ENCODE assay signal across 8 mouse cellular contexts in the genomic region with DNA sequence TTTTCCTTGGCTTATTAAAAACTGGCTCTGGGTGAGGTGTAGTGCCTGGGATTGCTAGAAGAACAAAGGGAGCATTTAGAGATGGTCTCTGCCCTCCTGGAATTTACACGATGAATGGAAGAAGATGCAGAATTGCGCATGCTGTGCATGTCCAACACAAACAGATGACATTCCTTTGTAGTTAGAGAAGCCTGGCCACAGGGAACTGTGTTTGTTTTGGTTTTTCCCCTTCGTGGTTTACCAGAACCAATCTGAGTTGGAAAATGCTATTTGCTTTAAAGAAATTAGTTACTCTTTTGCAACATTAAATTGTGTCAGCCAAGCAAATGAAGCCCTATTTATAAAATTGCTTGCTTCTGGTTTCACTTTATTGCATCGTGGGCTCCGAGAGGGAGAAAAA. TPM values are rescaled to one million over a fixed set of nuclear protein-coding genes. Genes with fewer than 3 reads are reported as not detected.
A peak's percentile ranks its signal among the peaks of the same experiment; 100 is the strongest.
DNase-seq lines count a peak whose midpoint lies in the region; ATAC-seq and TF ChIP-seq lines count a peak whose summit lies in the region.

A gene (plus strand): TSS at position 170 of the 400 bp plus-strand sequence.

- peak; percentile 98 for DNase-seq in liver, adult 2 months (ENCODE audit: extremely low read depth, low read depth, low spot score)
- DNase-seq in adrenal gland, postnatal 4 days (ENCODE audit: low spot score in 2 of 2) = no peak
- peak; percentile 71 for DNase-seq in heart, postnatal 0 days (ENCODE audit: low spot score)
- no peak for DNase-seq in spleen, postnatal 10 days (ENCODE audit: low spot score in 2 of 2)
- no peak for DNase-seq in spleen, postnatal 4 days (ENCODE audit: low spot score in 2 of 2)
- no peak for DNase-seq in spleen, adult 18-20 months

- peak within 1 kb of the TSS; percentile 64 for H3K4me3 ChIP-seq in liver, adult 2 months (ENCODE audit: insufficient read depth, low read depth, low read length)
- H3K4me3 ChIP-seq in liver, embryonic 12.5 days = no peak within 1 kb of the TSS
- 0 out of 2 replicates have a peak within 1 kb of the TSS, but pooled peaks have one; percentile 5 for H3K4me3 ChIP-seq in heart, postnatal 0 days (ENCODE audit: low read depth, low read length)
- H3K4me3 ChIP-seq in midbrain, embryonic 15.5 days = no peak within 1 kb of the TSS

- H3K9ac ChIP-seq in liver, adult 2 months (ENCODE audit: low read depth, low read length) = no peak within 1 kb of the TSS
- no peak within 1 kb of the TSS for H3K9ac ChIP-seq in liver, embryonic 12.5 days
- H3K9ac ChIP-seq in heart, postnatal 0 days (replicated peaks; ENCODE audit: low read depth, low read length) = peak within 1 kb of the TSS; percentile 6; the same call in 1 of the 2 replicates
- no peak within 1 kb of the TSS for H3K9ac ChIP-seq in midbrain, embryonic 15.5 days

- no peaks in the 10 kb centered on the region for H3K27me3 ChIP-seq in liver, adult 2 months (ENCODE audit: control insufficient read depth, insufficient read depth, low read length)
- H3K27me3 ChIP-seq in liver, embryonic 12.5 days (replicated peaks) = no peaks in the 10 kb centered on the region
- H3K27me3 ChIP-seq in heart, postnatal 0 days (ENCODE audit: control insufficient read depth, insufficient read depth, low read length) = no peaks in the 10 kb centered on the region
- H3K27me3 ChIP-seq in midbrain, embryonic 15.5 days (replicated peaks) = no peaks in the 10 kb centered on the region

- peak within 1 kb of the TSS; percentile 51 for H3K27ac ChIP-seq in liver, adult 2 months (replicated peaks; ENCODE audit: insufficient read depth, low read depth, low read length)
- no peak within 1 kb of the TSS for H3K27ac ChIP-seq in liver, embryonic 12.5 days
- peak within 1 kb of the TSS; percentile 78 for H3K27ac ChIP-seq in heart, postnatal 0 days (ENCODE audit: low read depth)
- H3K27ac ChIP-seq in midbrain, embryonic 15.5 days = no peak within 1 kb of the TSS

- WGBS in liver, adult 2 months = 9% methylated on average over 5 of the region's 5 CpGs
- WGBS in liver, embryonic 12.5 days (ENCODE audit: insufficient replicate concordance) = 59% methylated on average over 5 of the region's 5 CpGs
- WGBS in heart, postnatal 0 days = 36% methylated on average over 5 of the region's 5 CpGs
- WGBS in midbrain, embryonic 15.5 days = 31% methylated on average over 5 of the region's 5 CpGs

- H3K36me3 ChIP-seq in liver, adult 2 months (ENCODE audit: control insufficient read depth, insufficient read depth, low read length) = peaks cover 2% of the 10 kb centered on the region; the same call in 1 of the 2 replicates
- H3K36me3 ChIP-seq in liver, embryonic 12.5 days = no peaks in the 10 kb centered on the region
- H3K36me3 ChIP-seq in heart, postnatal 0 days (replicated peaks; ENCODE audit: control insufficient read depth, insufficient read depth, low read length) = no peaks in the 10 kb centered on the region
- no peaks in the 10 kb centered on the region for H3K36me3 ChIP-seq in midbrain, embryonic 15.5 days (replicated peaks)

- peaks cover 17% of the 10 kb centered on the region for H3K4me1 ChIP-seq in liver, adult 2 months (ENCODE audit: control insufficient read depth, insufficient read depth, low read length)
- H3K4me1 ChIP-seq in liver, embryonic 12.5 days = no peaks in the 10 kb centered on the region
- H3K4me1 ChIP-seq in heart, postnatal 0 days (ENCODE audit: control insufficient read depth, insufficient read depth) = peaks cover 36% of the 10 kb centered on the region
- H3K4me1 ChIP-seq in midbrain, embryonic 15.5 days = no peaks in the 10 kb centered on the region

- no peak for TF ChIP-seq EP300 in heart, postnatal 0 days (IDR thresholded peaks at IDR 0.05; ENCODE audit: low read depth)

- peaks cover 8% of the 10 kb centered on the region; the same call in 1 of the 2 replicates for H3K79me2 ChIP-seq in liver, adult 2 months (ENCODE audit: control insufficient read depth, insufficient read depth, low read length)

- no peak for TF ChIP-seq POLR2A in liver, adult 2 months (IDR thresholded peaks at IDR 0.05; ENCODE audit: extremely low read depth, insufficient read depth, low read length)

- H3K4me2 ChIP-seq in liver, embryonic 12.5 days = no peak within 1 kb of the TSS
- H3K4me2 ChIP-seq in heart, postnatal 0 days (ENCODE audit: low read depth, low read length) = peak within 1 kb of the TSS; percentile 42
- H3K4me2 ChIP-seq in midbrain, embryonic 15.5 days = no peak within 1 kb of the TSS

- no peak for TF ChIP-seq CTCF in liver, adult 2 months (IDR thresholded peaks at IDR 0.05; ENCODE audit: low read depth, low read length)
- no peak for TF ChIP-seq CTCF in heart, postnatal 0 days (IDR thresholded peaks at IDR 0.05; ENCODE audit: low read depth)

- no peaks in the 10 kb centered on the region for H3K9me3 ChIP-seq in liver, embryonic 12.5 days (replicated peaks)
- no peaks in the 10 kb centered on the region for H3K9me3 ChIP-seq in heart, postnatal 0 days (replicated peaks; ENCODE audit: control insufficient read depth, low read length)
- no peaks in the 10 kb centered on the region for H3K9me3 ChIP-seq in midbrain, embryonic 15.5 days

- no peak for ATAC-seq in liver, embryonic 12.5 days
- ATAC-seq in heart, postnatal 0 days (ENCODE audit: insufficient read depth, low read depth) = no peak
- no peak for ATAC-seq in midbrain, embryonic 15.5 days (replicated peaks)

RNA-seq across cellular contexts. Expression of the gene that starts here (rescaled TPM):
- 920 and 1,216 TPM in 2 replicates for total RNA-seq in liver, adult 2 months (2014; rRNA removed)
- 217 and 227 TPM in 2 replicates for polyA plus RNA-seq in liver, adult 2 months (2012; rRNA removed)
- 0.68 and 0.77 TPM in 2 replicates for polyA plus RNA-seq in liver, embryonic 12.5 days (2016; fragmentation: Nextera tagmentation; extraction: Ambion mirVana)
- 100 to 1,000 TPM in 1 of 2 experiments, 10 to 100 TPM in 1; 32.9 to 105 TPM for total RNA-seq in adrenal gland, postnatal 4 days (2021)
- 17.8 and 19.0 TPM in 2 replicates for total RNA-seq in heart, postnatal 0 days (2014; rRNA removed; ENCODE audit: low replicate concordance)
- polyA plus RNA-seq in heart, postnatal 0 days (2015; fragmentation: Nextera tagmentation; extraction: Ambion mirVana) = 6.5 and 7.0 TPM in 2 replicates
- 10.6 and 12.4 TPM in 2 replicates for polyA plus RNA-seq in midbrain, embryonic 15.5 days (2015; fragmentation: Nextera tagmentation; extraction: Ambion mirVana)

Comparison
In these comparisons a context has a peak if more than half of its experiments do, and no peak if none do; other contexts are left out.
1. RNA of the gene that starts here (polyA plus RNA-seq): 217 to 227 TPM in liver, adult 2 months; 10.6 to 12.4 TPM in midbrain, embryonic 15.5 days, 6.5 to 7.0 TPM in heart, postnatal 0 days and 0.68 to 0.77 TPM in liver, embryonic 12.5 days; every median in the first group is over 10 times any median in the second.
2. H3K27ac ChIP-seq: peak in liver, adult 2 months (single experiment) and heart, postnatal 0 days (single experiment); none in liver, embryonic 12.5 days (single experiment) and midbrain, embryonic 15.5 days (single experiment).
3. H3K4me3 ChIP-seq: peak in liver, adult 2 months (single experiment) and heart, postnatal 0 days (single experiment); none in liver, embryonic 12.5 days (single experiment) and midbrain, embryonic 15.5 days (single experiment).
4. DNase-seq: peak in liver, adult 2 months (single experiment) and heart, postnatal 0 days (single experiment); none in adrenal gland, postnatal 4 days (0 of 2), spleen, postnatal 10 days (0 of 2), spleen, postnatal 4 days (0 of 2) and spleen, adult 18-20 months (0 of 2).